Mouse (Mus musculus): ENCODE data around the gene Tmed6.
A peak's percentile ranks its signal among the peaks of the same experiment; 100 is the strongest.
"Not testable (repeated sequence)": the region's sequence is repeated elsewhere in the genome, so short reads cannot be mapped to it uniquely, and the experiment has no call there.

Tmed6 gene

GRCm38 (mm10) chr8:107065511-107066496 is at the start of gene Tmed6:
Gene Tmed6 (minus strand): TSS chr8:107065644.
- no peak for DNase-seq (ENCODE audit: low read depth)

- DNase-seq (ENCODE audit: low read depth) = no peak
These were observed 49.5 kb upstream of the Tmed6 start for GRCm38 (mm10) chr8:107115008-107115320.

GRCm38 (mm10) chr8:107114150-107115007 is 48.9 kb upstream of the Tmed6 start:
- peak; percentile 71 for DNase-seq (ENCODE audit: low read depth)

GRCm38 (mm10) chr8:107113209-107113608 is 47.8 kb upstream of the Tmed6 start:
- DNase-seq (ENCODE audit: low read depth) = no peak

DNA sequence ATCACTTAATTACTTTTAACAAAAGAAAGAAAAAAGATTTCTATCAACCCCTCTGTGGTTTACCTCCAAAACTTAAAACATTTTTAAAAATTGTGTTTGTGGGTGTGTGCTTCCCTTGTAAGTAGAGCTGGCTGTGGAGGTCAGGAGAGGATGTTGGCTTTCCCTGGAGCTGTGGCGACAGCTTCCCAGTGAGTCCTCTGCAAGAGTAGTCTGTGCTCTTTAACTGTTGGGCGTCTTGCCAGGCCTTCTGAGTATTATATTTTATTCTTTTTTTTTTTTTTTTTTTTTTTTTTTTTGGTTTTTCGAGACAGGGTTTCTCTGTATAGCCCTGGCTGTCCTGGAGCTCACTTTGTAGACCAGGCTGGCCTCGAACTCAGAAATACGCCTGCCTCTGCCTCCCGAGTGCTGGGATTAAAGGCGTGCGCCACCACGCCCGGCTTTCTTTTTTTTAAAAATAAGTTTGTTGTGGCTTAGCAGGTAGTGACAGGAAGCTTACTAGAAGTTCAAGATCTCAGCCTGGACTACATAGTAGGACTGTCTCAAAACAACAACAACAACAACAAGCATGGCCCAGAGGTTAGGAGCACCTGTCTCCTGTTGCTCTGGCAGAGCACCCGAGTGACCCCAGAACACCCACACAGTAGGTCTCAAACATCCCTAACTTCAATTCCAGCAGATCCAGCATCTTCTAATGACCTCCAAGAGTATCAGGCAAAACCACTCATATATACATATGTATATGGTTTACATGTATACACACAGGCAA is 46.1 kb upstream of the Tmed6 start:
- peak; percentile 90 for DNase-seq (ENCODE audit: low read depth)

- no peak for DNase-seq (ENCODE audit: low read depth)
These were observed 45.3 kb upstream of the Tmed6 start for GRCm38 (mm10) chr8:107110629-107111330.

GRCm38 (mm10) chr8:107109816-107110435 is 44.5 kb upstream of the Tmed6 start:
- DNase-seq (ENCODE audit: low read depth) = no peak

- no peak for DNase-seq (ENCODE audit: low read depth)
These were observed 43.7 kb upstream of the Tmed6 start for GRCm38 (mm10) chr8:107108978-107109720.

GRCm38 (mm10) chr8:107108089-107108488 is 42.6 kb upstream of the Tmed6 start:
- not testable (repeated sequence) for DNase-seq (ENCODE audit: low read depth)

- DNase-seq (ENCODE audit: low read depth) = peak; percentile 93
These were observed 39.1 kb upstream of the Tmed6 start for GRCm38 (mm10) chr8:107104547-107104946.

GRCm38 (mm10) chr8:107100635-107101034 is 35.2 kb upstream of the Tmed6 start:
- peak; percentile 89 for DNase-seq (ENCODE audit: low read depth)

GRCm38 (mm10) chr8:107096366-107097036 is 31.1 kb upstream of the Tmed6 start, which contains the start of gene Terf2:
Gene Terf2 (minus strand): TSS chr8:107096547.
- DNase-seq (ENCODE audit: low read depth) = peak; percentile 96

DNA sequence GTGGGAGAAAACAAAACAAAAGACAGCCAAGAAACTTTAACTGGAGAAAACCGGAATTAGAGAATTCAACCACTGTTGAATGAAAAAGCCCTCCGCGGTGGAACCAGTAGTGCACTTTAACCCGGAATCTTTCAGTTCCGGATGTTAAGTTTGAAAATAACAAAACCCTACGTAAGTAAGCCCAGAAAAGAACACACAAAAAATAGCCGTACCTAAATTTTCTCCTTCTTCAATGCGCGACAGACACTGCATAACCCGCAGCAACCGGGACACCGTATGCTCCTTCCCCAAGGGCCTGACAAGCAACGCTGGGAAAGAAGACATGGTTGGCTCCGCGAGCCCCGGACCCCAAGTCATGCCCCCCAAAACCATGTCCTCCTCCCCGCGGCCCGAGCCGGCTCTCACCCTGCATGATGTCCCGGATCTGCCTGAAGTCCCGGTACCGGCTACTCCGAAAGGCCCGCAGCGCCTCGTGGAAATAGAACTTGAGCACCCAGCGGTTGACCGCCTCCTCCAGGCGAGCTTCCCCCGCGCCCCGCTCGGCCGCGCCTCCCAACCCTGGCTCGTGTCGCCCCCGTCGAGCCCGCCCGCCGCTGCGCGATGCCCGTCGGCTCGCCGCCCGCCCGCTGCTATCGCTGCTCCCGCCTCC is 30.4 kb upstream of the Tmed6 start:
- DNase-seq (ENCODE audit: low read depth) = peak; percentile 46

GRCm38 (mm10) chr8:107090531-107090930 is 25.1 kb upstream of the Tmed6 start:
- no peak for DNase-seq (ENCODE audit: low read depth)

DNA sequence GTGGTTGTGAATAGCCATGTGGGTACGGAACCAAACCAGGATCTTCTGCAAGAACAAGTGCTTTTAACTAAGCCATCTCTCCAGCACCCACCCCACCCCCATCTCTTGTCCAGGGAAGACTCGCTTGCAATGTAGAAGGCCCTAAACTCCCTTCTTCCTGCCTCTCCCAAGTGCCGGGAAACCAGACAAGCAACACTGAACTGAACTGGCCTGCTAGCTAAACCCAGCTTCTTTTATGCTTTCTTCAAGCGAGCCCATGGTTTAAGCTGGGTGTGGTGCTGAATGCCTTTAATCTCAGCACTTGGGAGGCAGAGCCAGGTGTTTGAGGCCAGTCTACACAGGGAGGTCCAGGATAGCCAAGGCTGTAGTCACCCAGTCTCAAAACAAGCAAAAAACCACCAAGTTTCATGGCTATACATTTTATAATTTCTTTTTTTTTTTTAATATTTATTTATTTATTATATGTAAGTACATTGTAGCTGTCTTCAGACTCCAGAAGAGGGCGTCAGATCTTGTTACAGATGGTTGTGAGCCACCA is 23.2 kb upstream of the Tmed6 start:
- no peak for DNase-seq (ENCODE audit: low read depth)

DNA sequence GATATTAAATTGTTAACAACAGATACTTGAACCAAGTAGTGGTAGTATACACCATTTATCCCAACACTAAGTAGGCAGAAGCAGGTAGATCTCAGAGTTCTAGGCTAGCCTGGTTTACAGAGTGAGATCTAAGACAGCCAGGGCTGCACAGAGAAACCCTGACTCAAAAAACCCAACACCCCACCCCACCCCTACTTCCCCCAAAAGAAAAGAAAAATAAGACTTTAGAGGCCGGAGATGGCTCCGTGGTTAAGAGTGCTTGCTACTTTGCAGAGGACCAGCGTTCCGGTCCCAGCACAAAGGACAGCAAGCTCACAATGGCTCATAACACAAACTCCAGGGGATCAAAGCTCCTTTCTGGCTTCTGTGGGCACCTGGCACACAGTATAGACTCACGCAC is 20.6 kb upstream of the Tmed6 start:
- DNase-seq (ENCODE audit: low read depth) = no peak

DNA sequence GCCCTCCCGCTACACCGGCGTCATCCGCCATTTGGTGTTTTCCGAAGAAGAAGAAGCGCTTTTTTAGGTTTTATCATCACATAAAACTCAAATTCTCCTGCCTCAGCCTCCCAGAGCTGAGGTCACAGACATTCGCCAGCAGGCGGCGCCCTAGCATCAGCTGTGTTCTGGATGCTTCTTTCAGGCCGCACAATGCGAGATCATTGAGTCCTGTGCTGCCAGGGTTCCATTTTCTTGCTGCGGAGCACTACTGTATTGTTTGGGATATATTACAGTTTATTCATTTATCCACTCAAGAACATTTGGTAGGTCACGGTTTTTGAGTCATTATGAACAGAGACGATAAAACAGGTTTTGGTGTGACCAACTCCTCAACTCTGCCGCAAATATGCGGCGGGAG is 19.9 kb upstream of the Tmed6 start:
- peak; percentile 35 for DNase-seq (ENCODE audit: low read depth)

- no peak for DNase-seq (ENCODE audit: low read depth)
These were observed 10.9 kb upstream of the Tmed6 start for GRCm38 (mm10) chr8:107076239-107076888.

All from NIH3T3 (cell line).